Mouse (Mus musculus) lung, postnatal 0 days (tissue): ENCODE measurements at regions not wholly inside any gene's neighbourhood (a gene's known extent, or its start where the extent isn't known, plus 50 kb on each side); places are given as distances from the start of the nearest gene placed in this dataset.

Experiments used
- ATAC-seq: fragments of 200-750 bp; cut with Nextera tagmentation; 2 replicates; pipeline ENCODE4 v1.8.0; 2017; ENCODE audit warnings: moderate library complexity
- DNase-seq: peaks from one replicate; pipeline ENCODE4 v3.0.0-alpha.2; 2016; ENCODE audit warnings: low spot score
- H3K27ac ChIP-seq: fragments of 300-500 bp; sonication (generic); 2 replicates; pipeline ENCODE4 v1.5.1; 2014; ENCODE audit warnings: antibody characterized with exemption, mild to moderate bottlenecking, low read length, mixed read lengths
- H3K27me3 ChIP-seq: fragments of 300-500 bp; sonication (generic); replicated peaks from 2 replicates; pipeline ENCODE4 v1.6.1; 2014; ENCODE audit warnings: low read length, mixed read lengths; ENCODE audit not compliant: insufficient read depth
- H3K36me3 ChIP-seq: fragments of 300-500 bp; sonication (generic); 2 replicates; pipeline ENCODE4 v1.6.1; 2014; ENCODE audit warnings: low read length, mixed read lengths; ENCODE audit not compliant: insufficient read depth
- H3K4me1 ChIP-seq: fragments of 300-500 bp; sonication (generic); 2 replicates; pipeline ENCODE4 v1.6.1; 2014; ENCODE audit warnings: antibody characterized with exemption, low read depth, low read length, mixed read lengths; ENCODE audit not compliant: insufficient read depth
- H3K4me2 ChIP-seq: fragments of 300-500 bp; sonication (generic); replicated peaks from 2 replicates; pipeline ENCODE4 v1.6.1; 2014; ENCODE audit warnings: low read depth, mild to moderate bottlenecking, low read length, moderate library complexity, mixed read lengths
- H3K4me3 ChIP-seq: fragments of 300-500 bp; sonication (generic); 2 replicates; pipeline ENCODE4 v1.5.1; 2014; ENCODE audit warnings: low read depth, low read length
- H3K9ac ChIP-seq: fragments of 300-500 bp; sonication (generic); replicated peaks from 2 replicates; pipeline ENCODE4 v1.6.1; 2014; ENCODE audit warnings: low read depth, mild to moderate bottlenecking
- H3K9me3 ChIP-seq: fragments of 300-500 bp; sonication (generic); 2 replicates; pipeline ENCODE4 v1.6.1; 2016; ENCODE audit warnings: low read length, mixed read lengths
- CTCF ChIP-seq: IDR thresholded peaks from 2 replicates; pipeline ENCODE4 v1.5.1; 2016; ENCODE audit warnings: antibody characterized with exemption, mild to moderate bottlenecking
- EP300 ChIP-seq: IDR thresholded peaks from 2 replicates; pipeline ENCODE4 v1.6.1; 2016; ENCODE audit warnings: antibody characterized with exemption, mild to moderate bottlenecking, control low read depth
- WGBS: fragments of 180-500 bp; shearing (Covaris S2); extraction: QIAGEN DNeasy Blood & Tissue Kit; methylation state at CpG from one replicate; pipeline ENCODE4 v1.1.7; 2014; 5-methylcytosine and 5-hydroxymethylcytosine counted together

DNA sequence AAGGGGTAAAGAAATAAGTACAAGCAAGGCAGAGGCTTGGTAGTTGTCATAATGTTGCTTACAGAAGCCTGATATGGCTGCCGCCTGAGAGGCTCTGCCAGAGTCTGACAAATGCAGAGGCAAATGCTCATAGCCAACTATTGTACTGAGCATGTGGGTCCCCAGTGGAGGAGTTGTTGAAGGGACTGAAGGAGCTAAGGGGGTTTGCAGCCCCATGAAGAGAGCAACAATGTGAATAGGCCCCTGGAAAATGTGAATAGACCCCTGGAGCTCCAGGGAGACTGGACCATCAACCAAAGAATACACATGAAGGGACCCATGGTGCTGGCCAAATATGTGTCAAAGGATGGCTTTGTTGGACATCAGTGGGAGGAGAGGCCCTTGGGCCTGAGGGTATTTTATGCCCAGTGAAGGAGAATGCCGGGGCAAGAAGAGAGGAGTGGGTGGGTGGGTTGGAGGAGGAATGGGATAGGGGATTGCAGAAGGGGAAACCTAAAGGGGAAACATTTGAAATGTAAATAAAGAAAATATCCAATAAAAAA, 1207.2 kb upstream of the Tenm4 start:
- Histone ChIP-seq H3K36me3 (no peaks in the 10 kb centered on the region), H3K9me3 (no peaks in the 10 kb centered on the region), H3K4me2 (no peak overlapping the region), H3K9ac (no peak overlapping the region), H3K4me1 (no peaks in the 10 kb centered on the region), H3K4me3 (no peak overlapping the region), H3K27me3 (no peaks in the 10 kb centered on the region), H3K27ac (no peak overlapping the region)
- ATAC-seq (no peak), DNase-seq (no peak)
- no peak for TF ChIP-seq EP300
- no peak for TF ChIP-seq CTCF
- WGBS, result 74% methylated on average over 2 of the region's 2 CpGs

DNA sequence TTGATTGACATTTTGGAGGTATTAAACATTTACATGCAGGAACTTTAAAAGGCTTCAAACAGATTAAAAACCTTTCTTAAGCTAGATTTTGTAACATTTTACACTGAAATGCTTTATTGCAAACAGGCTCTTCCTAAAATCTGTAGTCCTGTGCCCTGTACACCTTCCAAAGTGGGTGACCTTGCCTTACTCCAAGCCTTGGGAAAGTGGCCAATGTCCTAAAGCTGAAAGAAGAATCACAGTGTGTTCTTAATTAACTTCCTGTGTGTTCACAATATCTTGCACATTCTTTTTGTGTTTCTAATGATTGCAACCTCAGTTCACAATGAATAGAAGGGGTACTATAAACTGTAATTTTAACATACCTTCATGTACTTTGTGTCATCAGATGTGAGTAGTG, 1203.4 kb upstream of the Tenm4 start:
- ATAC-seq (no peak), DNase-seq (no peak)
- H3K27ac ChIP-seq, result no peak overlapping the region
- H3K4me1 ChIP-seq, result no peaks in the 10 kb centered on the region
- H3K9me3 ChIP-seq, result no peaks in the 10 kb centered on the region
- H3K4me3 ChIP-seq, result no peak overlapping the region
- no peak overlapping the region for H3K4me2 ChIP-seq
- TF ChIP-seq EP300, result no peak
- TF ChIP-seq CTCF, result no peak
- no peaks in the 10 kb centered on the region for H3K36me3 ChIP-seq
- H3K27me3 ChIP-seq, result no peaks in the 10 kb centered on the region
- no peak overlapping the region for H3K9ac ChIP-seq

DNA sequence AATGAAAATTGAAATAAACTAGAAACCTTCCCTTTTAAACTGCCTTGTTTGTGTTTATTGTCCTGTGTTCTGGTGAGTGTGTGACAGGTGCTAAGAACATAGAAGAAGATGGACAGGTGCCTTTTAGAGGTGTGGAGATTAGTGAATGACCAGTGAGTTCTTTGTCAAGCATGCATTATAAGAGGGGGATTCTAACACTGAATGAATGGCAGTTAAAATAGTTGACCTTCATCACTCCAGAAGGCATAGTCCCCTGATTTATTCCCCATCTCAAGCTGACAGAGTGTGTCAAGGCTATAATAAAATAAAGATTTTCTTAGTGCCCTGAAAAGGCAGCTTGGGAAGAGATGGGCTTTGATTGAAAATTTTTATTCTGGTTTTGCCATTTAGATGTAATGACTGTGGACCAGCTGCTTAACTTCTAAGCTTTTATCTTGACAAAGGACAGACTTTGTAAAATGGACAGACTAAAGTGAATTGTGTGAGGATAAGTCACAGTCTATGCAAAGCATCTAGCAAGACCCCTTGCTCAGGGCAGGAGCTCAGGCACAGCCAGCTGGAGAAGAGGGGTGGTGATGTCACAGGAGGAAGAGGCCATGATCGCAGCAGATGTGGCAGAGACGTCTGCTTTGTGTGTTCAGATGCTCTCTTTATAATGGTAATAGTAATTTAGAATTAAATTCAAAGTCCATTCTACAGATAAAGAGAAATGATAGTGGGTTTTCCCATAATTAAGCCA, 1195.8 kb upstream of the Tenm4 start:
- Histone ChIP-seq H3K36me3 (no peaks in the 10 kb centered on the region), H3K9me3 (no peaks in the 10 kb centered on the region), H3K9ac (no peak overlapping the region), H3K4me1 (no peaks in the 10 kb centered on the region), H3K4me3 (no peak overlapping the region), H3K27me3 (no peaks in the 10 kb centered on the region), H3K4me2 (no peak overlapping the region), H3K27ac (no peak overlapping the region)
- no peak for ATAC-seq
- 67% methylated on average over 2 of the region's 2 CpGs for WGBS
- TF ChIP-seq EP300 (no peak), CTCF (no peak)
- DNase-seq, result no peak

DNA sequence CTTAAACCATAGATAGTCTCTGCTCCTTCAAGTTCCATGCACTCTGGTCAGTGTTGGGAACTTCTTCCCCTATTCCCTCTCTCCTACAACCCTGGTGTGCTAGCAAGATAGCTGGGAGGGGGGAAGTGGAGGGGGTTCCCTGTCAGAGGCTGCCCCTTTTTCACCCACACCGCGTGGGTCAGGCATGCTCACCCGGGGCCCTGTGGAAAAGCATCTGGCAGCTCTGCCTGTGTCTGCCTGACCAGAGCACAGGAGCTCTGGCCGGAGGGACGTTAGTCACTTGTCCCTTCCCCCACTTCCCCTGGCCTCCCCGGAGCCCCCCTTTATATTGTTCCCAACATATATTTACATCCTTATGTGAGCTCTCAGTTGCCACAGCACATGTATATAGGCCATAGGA, 1174.8 kb upstream of the Tenm4 start:
- 65% methylated on average over 6 of the region's 6 CpGs for WGBS
- DNase-seq (no peak), ATAC-seq (no peak)
- TF ChIP-seq EP300 (no peak), CTCF (no peak)
- H3K27me3 ChIP-seq, result no peaks in the 10 kb centered on the region
- H3K36me3 ChIP-seq, result no peaks in the 10 kb centered on the region
- no peaks in the 10 kb centered on the region for H3K4me1 ChIP-seq
- H3K4me3 ChIP-seq, result no peak overlapping the region
- no peak overlapping the region for H3K27ac ChIP-seq
- no peak overlapping the region for H3K9ac ChIP-seq
- no peaks in the 10 kb centered on the region for H3K9me3 ChIP-seq
- H3K4me2 ChIP-seq, result no peak overlapping the region

DNA sequence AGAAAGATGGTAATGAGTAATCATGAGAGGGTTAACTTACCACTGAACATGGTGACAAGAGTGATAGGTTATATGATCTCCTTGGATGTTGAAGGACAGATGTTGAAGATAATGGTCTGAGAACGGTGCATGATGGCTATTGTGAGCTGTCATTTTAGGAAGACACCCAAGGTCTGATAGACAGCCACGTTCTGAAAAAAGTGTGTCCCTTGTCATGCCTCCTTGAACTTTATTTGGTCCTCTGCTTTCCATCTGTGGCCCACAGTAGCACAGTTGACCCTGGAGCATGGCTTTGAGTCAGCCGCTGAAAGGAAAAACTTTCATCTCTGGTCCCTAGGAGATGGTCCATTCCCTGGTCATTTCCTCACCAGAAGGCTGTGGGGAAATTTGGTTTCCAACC, 1166.9 kb upstream of the Tenm4 start:
- H3K9me3 ChIP-seq, result no peaks in the 10 kb centered on the region
- 72% methylated on average over 3 of the region's 3 CpGs for WGBS
- TF ChIP-seq EP300 (no peak), CTCF (no peak)
- DNase-seq (no peak), ATAC-seq (no peak)
- H3K4me2 ChIP-seq, result no peak overlapping the region
- no peak overlapping the region for H3K4me3 ChIP-seq
- H3K36me3 ChIP-seq, result no peaks in the 10 kb centered on the region
- H3K4me1 ChIP-seq, result no peaks in the 10 kb centered on the region
- no peaks in the 10 kb centered on the region for H3K27me3 ChIP-seq
- H3K27ac ChIP-seq, result no peak overlapping the region
- no peak overlapping the region for H3K9ac ChIP-seq

DNA sequence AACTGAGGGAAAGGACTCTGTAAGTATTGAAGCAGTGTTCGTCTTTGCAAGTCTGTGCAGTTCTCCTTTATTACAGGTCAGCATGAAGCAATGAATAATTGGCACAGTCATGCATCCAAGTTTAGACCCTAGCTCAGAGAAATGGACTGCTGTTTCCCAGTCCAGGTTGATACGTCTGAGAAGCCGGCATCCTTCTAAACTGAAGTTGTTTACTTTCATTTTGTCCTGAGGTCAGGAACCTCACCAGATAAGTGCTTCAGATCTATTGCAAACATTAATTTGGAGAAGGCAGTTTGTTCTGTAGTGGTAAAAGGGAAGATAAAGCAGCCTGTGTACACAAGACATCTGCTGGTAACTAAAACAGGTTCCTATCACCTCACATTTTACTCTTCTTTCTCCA, 1165.6 kb upstream of the Tenm4 start:
- no peak for DNase-seq
- WGBS, result 15% methylated on average over 3 of the region's 3 CpGs
- Histone ChIP-seq H3K9me3 (no peaks in the 10 kb centered on the region), H3K27ac (no peak overlapping the region), H3K36me3 (no peaks in the 10 kb centered on the region), H3K4me2 (no peak overlapping the region), H3K4me3 (no peak overlapping the region), H3K27me3 (no peaks in the 10 kb centered on the region), H3K9ac (no peak overlapping the region), H3K4me1 (no peaks in the 10 kb centered on the region)
- ATAC-seq, result no peak
- TF ChIP-seq EP300 (no peak), CTCF (no peak)
